Mouse (Mus musculus): ENCODE data around the gene Gm49358.

DNA sequence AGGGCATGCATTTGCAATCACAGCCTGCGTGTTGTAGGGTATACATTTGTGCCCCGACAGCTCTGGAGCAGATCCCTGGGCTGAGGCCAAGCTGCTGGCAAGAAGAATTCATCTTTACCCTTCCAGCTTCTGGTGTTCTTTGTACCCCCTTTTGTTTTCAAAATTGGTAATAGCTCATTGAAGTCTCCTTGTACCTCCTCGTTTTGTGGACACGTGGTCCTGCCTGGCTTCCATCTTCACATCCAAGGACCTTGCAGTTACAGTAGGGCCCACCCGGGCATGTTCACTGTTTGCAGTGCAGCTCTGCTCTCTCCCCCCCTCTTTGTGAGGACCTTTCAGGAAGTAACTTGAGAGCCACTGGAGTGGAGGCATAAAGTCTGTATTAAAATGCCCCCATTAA is 24.4 kb downstream of the Gm49358 start:
- TF ChIP-seq CTCF (IDR thresholded peaks at IDR 0.05; ENCODE audit: low read depth, low read length), result no peak
- no peak for TF ChIP-seq POLR2A (IDR thresholded peaks at IDR 0.05; ENCODE audit: borderline replicate concordance, low read depth, low read length)
